Mouse (Mus musculus) kidney, postnatal 10 days (tissue): ENCODE results near the gene Hepacam2.
A peak's percentile ranks its signal among the peaks of the same experiment; 100 is the strongest.
"Not testable (repeated sequence)": the region's sequence is repeated elsewhere in the genome, so short reads cannot be mapped to it uniquely, and the experiment has no call there.

Experiments
- DNase-seq: peaks from one replicate; pipeline ENCODE4 v3.0.0; 2021; ENCODE audit warnings: mixed read lengths

The Hepacam2 gene

GRCm38 (mm10) chr6:3463026-3463425, 35.1 kb downstream of the Hepacam2 start:
- DNase-seq: no peak

GRCm38 (mm10) chr6:3455944-3456536, 42.1 kb downstream of the Hepacam2 start:
- peak; percentile 53 for DNase-seq

GRCm38 (mm10) chr6:3454421-3454820, 43.7 kb downstream of the Hepacam2 start:
- no peak for DNase-seq

- DNase-seq: peak; percentile 77
These were observed 50.7 kb downstream of the Hepacam2 start for GRCm38 (mm10) chr6:3447404-3447803.

- DNase-seq: no peak
These were observed 54.2 kb downstream of the Hepacam2 start for GRCm38 (mm10) chr6:3443905-3444304.

GRCm38 (mm10) chr6:3436087-3436486, 62.0 kb downstream of the Hepacam2 start:
- DNase-seq: no peak

- not testable (repeated sequence) for DNase-seq
These were observed 67.1 kb downstream of the Hepacam2 start for GRCm38 (mm10) chr6:3430976-3431375.

GRCm38 (mm10) chr6:3427047-3427446, 71.1 kb downstream of the Hepacam2 start:
- DNase-seq: no peak

- peak; percentile 35 for DNase-seq
These were observed 72.8 kb downstream of the Hepacam2 start for GRCm38 (mm10) chr6:3425333-3425732.

GRCm38 (mm10) chr6:3424613-3425277, 73.4 kb downstream of the Hepacam2 start:
- peak; percentile 82 for DNase-seq
